Mouse (Mus musculus): Measurements from ENCODE around the gene Clic6.

GRCm38 (mm10) chr16:92457594-92457993 is 27.9 kb upstream of the Clic6 start:
- peak; percentile 97 for TF ChIP-seq CTCF (conservative IDR thresholded peaks at IDR 0.05; ENCODE audit: low read length)
- no peak for TF ChIP-seq POU5F1 (IDR thresholded peaks at IDR 0.05; ENCODE audit: borderline replicate concordance, low read length)
